Mouse (Mus musculus) kidney, embryonic 16.5 days (tissue): ENCODE results near the gene Ccdc117. TPM values are rescaled to one million over a fixed set of nuclear protein-coding genes. Genes with fewer than 3 reads are reported as not detected.
"Not testable (repeated sequence)": the region's sequence is repeated elsewhere in the genome, so short reads cannot be mapped to it uniquely, and the experiment has no call there.

Experiments
- ATAC-seq: fragments of 200-750 bp; cut with Nextera tagmentation; 2 replicates; pipeline ENCODE4 v1.8.0; 2017; ENCODE audit warnings: moderate TSS enrichment; ENCODE audit not compliant: low FRiP score, low TSS enrichment
- H3K27ac ChIP-seq: fragments of 300-500 bp; sonication (generic); 2 replicates; pipeline ENCODE4 v1.5.1; 2014; ENCODE audit warnings: low read length
- H3K27me3 ChIP-seq: fragments of 300-500 bp; sonication (generic); 2 replicates; pipeline ENCODE4 v1.6.1; 2014; ENCODE audit warnings: low read length, control low read depth, mixed read lengths; ENCODE audit not compliant: insufficient read depth
- H3K36me3 ChIP-seq: fragments of 300-500 bp; sonication (generic); 2 replicates; pipeline ENCODE4 v1.6.1; 2014; ENCODE audit warnings: low read length, control low read depth, mixed read lengths; ENCODE audit not compliant: insufficient read depth
- H3K4me1 ChIP-seq: fragments of 300-500 bp; sonication (generic); 2 replicates; pipeline ENCODE4 v1.6.1; 2014; ENCODE audit warnings: low read length, control low read depth, mixed read lengths; ENCODE audit not compliant: insufficient read depth
- H3K4me2 ChIP-seq: fragments of 300-500 bp; sonication (generic); replicated peaks from 2 replicates; pipeline ENCODE4 v1.6.1; 2014; ENCODE audit warnings: low read depth, low read length
- H3K4me3 ChIP-seq: fragments of 300-500 bp; sonication (generic); 2 replicates; pipeline ENCODE4 v1.5.1; 2014; ENCODE audit warnings: mild to moderate bottlenecking, low read length
- H3K9ac ChIP-seq: fragments of 300-500 bp; sonication (generic); replicated peaks from 2 replicates; pipeline ENCODE4 v1.6.1; 2014; ENCODE audit warnings: low read length
- H3K9me3 ChIP-seq: fragments of 300-500 bp; sonication (generic); 2 replicates; pipeline ENCODE4 v1.6.1; 2016; ENCODE audit warnings: low read length, control low read depth
- WGBS: fragments of 180-500 bp; shearing (Covaris S2); extraction: QIAGEN DNeasy Blood & Tissue Kit; methylation state at CpG from one replicate; pipeline ENCODE4 v1.1.7; 2014; 5-methylcytosine and 5-hydroxymethylcytosine counted together
- polyA plus RNA-seq: library from polyadenylated mRNA; unstranded; fragments of >200 nt; fragmentation: Nextera tagmentation; extraction: Ambion mirVana; gene quantifications from 2 replicates; pipeline ENCODE4 v1.2.1, GENCODE M21; 2015

Gene Ccdc117
- polyA plus RNA-seq, 1 experiment from 2014 or later: 19.7 TPM

DNA sequence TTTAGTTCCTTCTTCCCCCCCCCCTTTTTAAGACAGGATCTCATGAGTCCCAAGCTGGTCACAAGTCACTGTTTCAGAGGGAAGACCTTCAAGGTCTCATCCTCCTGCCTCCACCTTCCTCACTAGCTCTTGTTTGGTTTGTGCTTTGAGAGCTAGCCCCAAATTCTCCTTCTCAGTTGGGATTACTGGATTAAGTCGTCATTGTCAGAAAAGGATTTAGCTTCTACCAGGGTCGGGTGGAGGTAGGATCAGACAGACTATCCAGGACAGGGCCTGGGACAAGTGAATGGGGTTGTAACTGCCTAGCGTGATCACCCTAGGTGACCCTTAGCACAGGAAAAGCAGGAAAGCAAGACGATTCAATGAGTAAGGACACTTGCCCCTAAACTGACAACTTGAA, 1.7 kb downstream of the Ccdc117 start:
- Histone ChIP-seq H3K4me1 (peaks cover 15% of the 10 kb centered on the region), H3K36me3 (peaks cover 9% of the 10 kb centered on the region), H3K27ac (no peak overlapping the region), H3K4me3 (peak overlapping the region; percentile 89), H3K9ac (peak overlapping the region; percentile 93; the same call in 1 of the 2 replicates), H3K9me3 (no peaks in the 10 kb centered on the region), H3K4me2 (peak overlapping the region; percentile 80), H3K27me3 (no peaks in the 10 kb centered on the region)
- no peak for ATAC-seq
- WGBS: 43% methylated on average over 4 of the region's 4 CpGs

DNA sequence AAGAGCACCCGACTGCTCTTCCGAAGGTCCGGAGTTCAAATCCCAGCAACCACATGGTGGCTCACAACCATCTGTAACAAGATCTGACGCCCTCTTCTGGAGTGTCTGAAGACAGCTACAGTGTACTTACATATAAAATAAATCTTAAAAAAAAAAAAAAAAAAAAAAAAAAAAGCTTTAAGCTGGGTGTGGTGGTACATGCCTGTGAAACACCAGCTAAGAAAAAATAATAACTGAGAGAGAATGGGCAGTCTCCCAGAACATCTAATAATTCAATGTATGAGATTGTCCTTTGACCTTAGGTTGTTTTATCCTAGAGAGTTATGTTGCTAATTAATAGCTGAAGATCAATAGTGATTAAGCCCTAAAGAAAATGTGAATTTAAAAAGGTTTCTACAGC, 4.5 kb downstream of the Ccdc117 start:
- 95% methylated on average over 4 of the region's 4 CpGs for whole genome bisulfite sequencing
- not testable (repeated sequence) for H3K9me3 ChIP-seq, H3K4me2 ChIP-seq, ATAC-seq, H3K27me3 ChIP-seq, H3K4me3 ChIP-seq, H3K9ac ChIP-seq, H3K27ac ChIP-seq
- Histone ChIP-seq H3K4me1 (peaks cover 15% of the 10 kb centered on the region), H3K36me3 (peaks cover 32% of the 10 kb centered on the region)

DNA sequence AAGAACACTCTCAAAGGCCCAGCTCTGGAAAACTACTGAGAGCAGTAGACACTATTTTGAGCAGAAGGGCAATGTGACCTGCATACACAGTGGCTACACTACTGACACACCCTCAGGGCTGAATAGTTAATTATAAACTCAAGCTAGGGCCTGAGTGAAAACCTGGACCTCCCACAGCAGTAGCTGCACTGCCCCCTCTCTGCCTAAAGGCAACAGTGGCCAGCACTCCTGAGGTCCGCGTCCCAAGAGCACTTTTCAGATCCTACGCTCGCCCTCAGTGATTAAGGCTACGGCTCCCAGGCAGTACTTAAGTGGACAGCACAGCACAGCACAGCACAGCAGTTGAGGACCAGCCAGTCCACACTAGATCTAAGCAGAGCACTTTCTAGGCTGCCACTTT, 8.9 kb downstream of the Ccdc117 start:
- Histone ChIP-seq H3K9me3 (no peaks in the 10 kb centered on the region), H3K27ac (peak overlapping the region; percentile 50; the same call in 1 of the 2 replicates), H3K27me3 (no peaks in the 10 kb centered on the region), H3K36me3 (peaks cover 41% of the 10 kb centered on the region), H3K4me1 (peaks cover 7% of the 10 kb centered on the region), H3K9ac (no peak overlapping the region), H3K4me2 (no peak overlapping the region), H3K4me3 (no peak overlapping the region)
- ATAC-seq: peak; percentile 79
- WGBS: 70% methylated on average over 5 of the region's 5 CpGs

DNA sequence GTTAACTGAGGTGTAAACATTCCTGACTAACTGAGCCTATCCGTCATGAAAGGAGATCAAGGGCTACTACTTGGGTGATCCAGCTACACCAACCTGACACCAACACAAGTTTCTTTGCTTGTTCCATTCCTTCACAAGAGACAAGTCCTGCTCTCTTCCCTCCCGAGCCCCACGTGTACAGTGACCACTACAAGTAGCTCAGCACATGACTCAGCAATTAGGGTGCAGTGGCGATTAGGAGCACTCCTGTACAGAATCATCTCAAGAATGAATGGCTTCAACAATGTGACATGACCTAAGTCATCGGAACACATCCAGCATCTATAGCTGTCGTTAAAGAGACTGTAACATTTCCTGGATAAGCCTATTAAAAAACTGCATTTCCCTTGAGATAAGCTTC, 11.3 kb downstream of the Ccdc117 start:
- Histone ChIP-seq H3K36me3 (peaks cover 55% of the 10 kb centered on the region), H3K9me3 (no peaks in the 10 kb centered on the region), H3K4me1 (peaks cover 7% of the 10 kb centered on the region), H3K27me3 (no peaks in the 10 kb centered on the region), H3K9ac (no peak overlapping the region), H3K27ac (no peak overlapping the region), H3K4me2 (no peak overlapping the region), H3K4me3 (no peak overlapping the region)
- WGBS: 61% methylated on average over 6 of the region's 6 CpGs
- no peak for ATAC-seq

- H3K36me3 ChIP-seq: peaks cover 58% of the 10 kb centered on the region
- H3K4me1 ChIP-seq: peaks cover 7% of the 10 kb centered on the region
- H3K27me3 ChIP-seq: no peaks in the 10 kb centered on the region
- no peak for ATAC-seq
- WGBS: 72% methylated on average over 5 of the region's 5 CpGs
- H3K27ac ChIP-seq: peak overlapping the region; percentile 6
- H3K4me3 ChIP-seq: no peak overlapping the region
- no peaks in the 10 kb centered on the region for H3K9me3 ChIP-seq
- no peak overlapping the region for H3K4me2 ChIP-seq
- no peak overlapping the region for H3K9ac ChIP-seq
Observed at GRCm38 (mm10) chr11:5530172-5530571, 11.8 kb downstream of the Ccdc117 start.

- Histone ChIP-seq H3K9me3 (no peaks in the 10 kb centered on the region), H3K4me1 (peaks cover 7% of the 10 kb centered on the region), H3K27ac (no peak overlapping the region), H3K4me2 (no peak overlapping the region), H3K27me3 (no peaks in the 10 kb centered on the region), H3K9ac (no peak overlapping the region), H3K4me3 (no peak overlapping the region), H3K36me3 (peaks cover 60% of the 10 kb centered on the region)
- ATAC-seq: no peak
- WGBS: 66% methylated on average over 5 of the region's 5 CpGs
Observed at GRCm38 (mm10) chr11:5528841-5529240, 13.1 kb downstream of the Ccdc117 start.

GRCm38 (mm10) chr11:5527865-5528523, 14.0 kb downstream of the Ccdc117 start:
- H3K4me1 ChIP-seq: peaks cover 13% of the 10 kb centered on the region
- no peak for ATAC-seq
- H3K9me3 ChIP-seq: no peaks in the 10 kb centered on the region
- no peaks in the 10 kb centered on the region for H3K27me3 ChIP-seq
- H3K36me3 ChIP-seq: peaks cover 60% of the 10 kb centered on the region
- H3K9ac ChIP-seq: no peak overlapping the region
- no peak overlapping the region for H3K27ac ChIP-seq
- 80% methylated on average over 5 of the region's 5 CpGs for WGBS
- no peak overlapping the region for H3K4me2 ChIP-seq
- no peak overlapping the region for H3K4me3 ChIP-seq

DNA sequence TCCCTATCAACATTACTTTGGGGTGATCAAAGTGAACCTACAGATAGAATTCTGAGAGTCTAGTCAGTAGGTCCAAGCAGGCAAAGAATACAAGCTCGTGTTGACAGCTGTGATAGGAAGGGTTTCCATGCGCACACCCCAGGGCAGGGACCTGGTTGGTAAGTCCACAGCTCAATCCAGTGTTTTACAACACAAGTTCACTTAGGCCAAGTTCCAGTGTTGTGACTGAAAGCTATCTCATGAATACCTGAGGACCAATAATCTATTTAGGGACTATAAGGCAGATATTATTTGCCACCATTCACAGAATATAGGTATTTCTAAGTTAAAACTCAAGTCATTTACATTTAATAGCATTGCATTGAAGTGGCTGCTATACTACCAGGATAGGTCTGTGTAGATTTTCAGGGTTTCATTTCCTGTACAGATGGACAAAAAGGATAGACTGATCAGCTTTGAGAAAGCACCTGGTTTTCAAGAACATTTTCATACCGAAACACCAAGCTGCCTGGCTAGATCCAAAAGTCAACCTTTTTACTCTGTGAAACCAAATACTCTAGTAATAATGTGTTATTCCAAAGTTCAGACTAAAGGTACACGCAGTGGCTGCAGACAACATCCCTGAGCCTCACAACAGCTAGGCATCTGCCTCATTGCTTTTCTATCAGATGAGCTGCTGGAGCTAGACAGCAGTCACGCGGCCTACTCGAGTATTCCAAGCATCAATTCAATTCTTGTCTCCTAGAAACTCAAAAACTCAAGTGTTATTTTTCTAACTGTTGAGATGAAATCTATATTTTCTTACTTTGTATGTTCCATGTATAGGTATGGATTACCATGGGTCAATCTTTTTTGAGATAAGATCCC, 15.2 kb downstream of the Ccdc117 start:
- H3K4me3 ChIP-seq: no peak overlapping the region
- H3K36me3 ChIP-seq: peaks cover 60% of the 10 kb centered on the region
- H3K9ac ChIP-seq: no peak overlapping the region
- no peak overlapping the region for H3K27ac ChIP-seq
- peaks cover 23% of the 10 kb centered on the region for H3K4me1 ChIP-seq
- WGBS: 90% methylated on average over 7 of the region's 7 CpGs
- H3K4me2 ChIP-seq: no peak overlapping the region
- no peak for ATAC-seq
- H3K9me3 ChIP-seq: no peaks in the 10 kb centered on the region
- H3K27me3 ChIP-seq: no peaks in the 10 kb centered on the region

GRCm38 (mm10) chr11:5525418-5525817, 16.6 kb downstream of the Ccdc117 start:
- Histone ChIP-seq H3K27ac (no peak overlapping the region), H3K4me3 (no peak overlapping the region), H3K9ac (no peak overlapping the region), H3K36me3 (peaks cover 48% of the 10 kb centered on the region), H3K4me2 (no peak overlapping the region), H3K4me1 (peaks cover 17% of the 10 kb centered on the region), H3K9me3 (no peaks in the 10 kb centered on the region), H3K27me3 (no peaks in the 10 kb centered on the region)
- no peak for ATAC-seq
- WGBS: 86% methylated on average over 4 of the region's 4 CpGs
